Mouse (Mus musculus) cerebellum, postnatal 4 days (tissue): Measurements from ENCODE around the gene Eef2k.
"Not testable (repeated sequence)": the region's sequence is repeated elsewhere in the genome, so short reads cannot be mapped to it uniquely, and the experiment has no call there.

Experiments
- DNase-seq, 2 experiments: peaks; one replicate each; pipeline ENCODE4 v3.0.0; 2022; ENCODE audit warnings: low spot score in 2 of 2, mixed read lengths in 1 of 2

The Eef2k gene

DNA sequence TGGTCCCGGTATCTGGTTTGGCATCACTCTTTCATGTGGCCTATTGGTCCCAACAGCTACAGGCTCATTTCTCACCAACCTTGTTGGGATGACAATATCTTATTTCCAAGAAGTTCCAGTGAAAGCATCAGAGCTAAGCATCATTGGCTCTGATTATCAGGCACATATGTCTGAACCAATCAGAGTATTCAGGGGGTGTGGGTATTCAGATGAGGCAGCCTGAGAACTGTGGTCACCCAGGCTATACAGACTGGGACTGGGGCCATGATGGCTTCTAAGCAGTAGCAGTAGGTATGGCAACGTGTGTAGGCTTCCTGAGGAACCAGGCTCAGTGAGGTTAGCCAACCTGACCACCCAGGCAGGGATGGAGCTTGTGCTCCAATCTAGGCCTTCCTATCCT, 38.8 kb downstream of the Eef2k start:
- no peak for DNase-seq

DNA sequence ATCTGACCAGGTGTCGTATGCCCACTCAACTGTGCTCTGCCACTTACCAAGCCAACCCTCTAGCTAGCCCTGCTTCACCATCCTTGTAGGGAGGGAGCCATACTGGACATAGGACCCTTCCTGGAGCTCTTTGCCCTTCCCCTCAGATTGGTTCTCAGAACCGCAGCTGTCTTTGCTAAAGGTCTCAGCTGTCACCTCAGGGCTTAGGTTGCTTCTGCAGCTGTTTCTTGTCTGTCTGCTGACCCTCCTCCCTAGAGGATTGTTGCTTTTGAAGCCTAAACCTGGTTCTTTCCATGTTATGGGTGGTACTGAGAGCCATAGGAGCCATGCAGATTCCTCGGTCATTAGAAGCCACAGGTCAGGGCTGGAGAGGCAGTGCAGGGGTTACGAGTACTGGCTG, 40.0 kb downstream of the Eef2k start:
- no peak for DNase-seq

DNA sequence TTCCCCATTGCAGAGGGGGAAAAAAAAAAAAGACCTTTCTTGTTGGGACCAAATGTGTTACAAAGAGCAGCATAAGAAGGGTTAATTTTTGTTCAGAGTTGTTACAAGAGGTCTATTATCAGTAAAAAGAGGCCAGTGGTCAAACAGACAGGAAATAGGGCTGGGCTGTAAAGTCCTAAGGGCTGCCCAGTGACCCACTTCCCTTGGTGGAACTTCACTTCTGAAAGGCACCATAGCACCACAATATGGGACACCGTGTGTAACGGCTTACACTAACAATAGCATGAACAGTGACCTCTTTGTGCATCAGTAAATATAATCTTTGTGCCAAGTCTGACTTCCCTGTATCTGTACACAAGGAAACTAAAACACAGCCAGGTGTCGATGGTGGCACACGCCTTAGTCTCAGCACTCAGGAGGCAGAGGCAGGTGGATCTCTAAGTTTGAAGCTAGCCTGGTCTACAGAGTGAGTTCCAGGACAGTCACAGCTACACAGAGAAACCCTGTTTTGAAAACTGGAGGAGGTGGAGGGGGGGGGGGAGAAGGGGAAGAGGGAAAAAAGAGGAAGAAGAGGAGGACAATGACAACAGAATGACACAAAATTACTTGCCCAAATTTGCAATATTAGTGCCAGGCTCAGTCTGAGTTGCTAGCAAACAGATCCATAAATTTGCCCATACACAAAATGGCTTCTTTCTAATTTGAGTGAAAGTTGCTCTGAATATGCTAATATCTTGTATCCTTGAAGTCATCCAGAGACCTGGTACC, 41.1 kb downstream of the Eef2k start:
- DNase-seq = no peak

- DNase-seq = no peak
These were observed 42.1 kb downstream of the Eef2k start for GRCm38 (mm10) chr7:120884746-120885145.

DNA sequence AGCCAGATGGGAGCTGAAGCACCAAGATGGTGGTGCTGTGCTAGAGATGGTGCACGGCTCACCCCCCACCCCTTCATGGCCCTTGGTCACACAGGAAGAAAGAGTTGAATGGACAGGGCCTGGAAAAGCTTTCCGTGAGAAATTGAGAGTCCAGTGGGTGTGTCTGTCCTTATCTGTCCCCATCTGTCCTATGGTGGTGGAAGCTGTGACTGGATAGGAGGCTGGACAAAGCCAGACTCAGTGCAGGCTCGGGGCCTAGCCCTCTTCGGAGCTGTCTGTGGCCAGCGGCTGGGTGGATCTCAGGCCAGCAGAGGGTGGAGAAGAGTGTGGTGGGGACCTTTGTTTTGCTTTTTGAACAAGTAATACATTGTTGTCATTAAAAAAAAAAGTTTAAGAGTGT, 50.5 kb downstream of the Eef2k start:
- DNase-seq = no peak

DNA sequence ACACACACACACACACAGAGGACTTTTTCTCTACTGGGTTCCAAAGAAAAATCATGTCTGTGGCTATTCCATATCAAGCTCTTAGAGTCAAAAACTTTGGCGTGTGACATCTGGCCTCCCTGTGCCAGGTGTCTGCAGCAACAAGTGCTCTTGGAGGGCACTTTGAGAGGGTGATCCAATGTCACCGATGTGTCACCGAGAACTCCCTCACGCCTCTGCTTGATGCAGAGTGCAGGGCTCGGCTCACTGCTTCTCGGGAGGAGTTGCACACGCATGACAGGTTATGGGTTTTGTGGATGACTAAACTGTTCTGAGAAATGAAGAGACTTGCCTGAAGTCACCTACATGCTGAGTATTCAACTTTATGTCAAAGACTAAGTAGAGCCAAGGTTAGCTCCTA, 54.4 kb downstream of the Eef2k start:
- no peak for DNase-seq

DNA sequence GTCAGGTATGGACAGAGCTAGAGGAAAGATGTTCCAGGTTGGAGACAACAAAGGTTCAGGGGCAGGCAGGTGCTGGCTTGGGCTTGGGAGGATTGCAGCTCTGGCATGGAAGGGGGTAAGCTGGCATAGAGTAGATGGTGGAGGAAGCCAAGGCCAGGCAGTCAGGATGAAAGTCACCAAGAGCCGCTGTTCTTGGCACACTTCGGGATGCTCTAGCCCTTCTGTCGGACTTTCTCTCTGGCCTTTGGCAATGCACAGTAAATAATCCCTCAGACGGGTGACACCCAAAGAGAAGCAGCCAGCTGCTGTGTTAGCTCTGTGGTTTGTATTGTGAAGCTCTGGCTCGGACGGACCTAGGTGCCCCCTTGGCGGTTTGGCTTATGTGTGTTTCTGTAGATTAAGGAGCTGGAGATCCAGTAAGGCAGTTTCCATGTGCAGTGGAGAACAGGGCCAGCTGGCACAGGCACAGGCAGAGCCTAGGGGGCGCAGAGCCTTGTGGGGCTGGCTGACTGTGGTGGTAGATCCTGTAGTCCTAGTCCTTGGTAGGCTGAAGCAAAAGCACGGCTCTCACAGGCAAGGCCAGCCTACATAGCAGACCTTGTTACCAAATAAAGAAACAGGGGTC, 55.2 kb downstream of the Eef2k start:
- peak in 1 of 2 experiments; percentile 44 for DNase-seq

DNA sequence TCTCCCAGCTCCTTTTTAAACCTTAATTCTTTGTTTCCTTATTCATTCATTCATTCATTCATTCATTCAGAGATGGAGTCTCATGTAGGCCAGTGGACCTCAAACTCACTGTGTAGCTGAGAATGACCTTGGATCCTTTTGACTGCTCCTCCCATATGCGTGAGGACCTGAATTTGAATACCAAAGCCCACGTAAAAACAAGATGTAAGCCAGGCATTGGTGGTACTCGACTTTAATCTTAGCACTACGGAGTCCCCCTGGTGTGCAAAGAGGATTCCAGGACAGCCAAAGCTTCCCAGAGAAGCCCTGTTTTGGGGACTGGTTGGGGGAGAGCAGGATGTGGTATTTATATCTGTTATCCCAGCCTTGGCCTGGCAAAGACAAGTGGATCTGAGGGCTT, 57.6 kb downstream of the Eef2k start:
- no peak for DNase-seq

GRCm38 (mm10) chr7:120901701-120902100, 59.1 kb downstream of the Eef2k start:
- DNase-seq = no peak

- DNase-seq = no peak
These were observed 60.3 kb downstream of the Eef2k start for GRCm38 (mm10) chr7:120902931-120903330.

GRCm38 (mm10) chr7:120910172-120910571, 67.5 kb downstream of the Eef2k start:
- DNase-seq = not testable (repeated sequence)

DNA sequence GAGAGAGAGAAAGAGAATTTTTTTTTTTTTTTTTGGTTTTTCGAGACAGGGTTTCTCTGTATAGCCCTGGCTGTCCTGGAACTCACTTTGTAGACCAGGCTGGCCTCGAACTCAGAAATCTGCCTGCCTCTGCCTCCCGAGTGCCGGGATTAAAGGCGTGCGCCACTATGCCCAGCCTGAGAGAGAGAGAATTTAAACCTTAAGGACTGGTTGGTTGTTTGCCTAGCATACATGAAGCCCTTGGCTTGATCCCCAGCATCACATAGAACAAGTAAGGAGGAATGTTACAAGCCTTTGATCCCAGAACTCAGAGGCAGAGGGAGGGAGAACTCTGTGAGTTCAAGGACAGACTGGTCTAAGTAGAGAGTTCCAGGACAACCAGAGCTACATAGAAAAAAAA, 68.6 kb downstream of the Eef2k start:
- DNase-seq = not testable (repeated sequence)

DNA sequence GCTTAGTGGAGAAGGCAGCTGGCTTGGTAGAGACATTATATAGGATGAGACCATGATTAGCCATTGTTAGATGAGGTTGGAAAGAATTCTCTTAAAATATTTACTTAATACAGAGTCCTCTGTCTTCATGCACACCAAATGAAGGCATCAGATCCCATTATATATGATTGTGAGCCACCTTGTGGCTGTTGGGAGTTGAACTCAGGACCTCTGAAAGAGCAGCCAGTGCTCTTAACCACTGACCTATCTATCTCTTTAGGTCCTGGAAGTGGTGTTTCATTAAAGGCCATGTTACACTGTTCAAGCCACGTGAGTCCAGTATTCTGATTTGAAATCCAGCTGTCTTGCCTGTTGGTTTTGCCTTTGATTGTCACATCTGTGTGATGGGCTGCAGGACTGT, 70.7 kb downstream of the Eef2k start:
- DNase-seq = no peak

- DNase-seq = no peak
These were observed 73.7 kb downstream of the Eef2k start for GRCm38 (mm10) chr7:120916262-120916875.

- DNase-seq = no peak
These were observed 74.6 kb downstream of the Eef2k start for GRCm38 (mm10) chr7:120917279-120917591.

- peak; percentile 99 to 100 for DNase-seq
These were observed 75.2 kb downstream of the Eef2k start, which contains the start of gene Polr3e for GRCm38 (mm10) chr7:120917592-120918461. Polr3e (plus strand) TSS chr7:120917744.

DNA sequence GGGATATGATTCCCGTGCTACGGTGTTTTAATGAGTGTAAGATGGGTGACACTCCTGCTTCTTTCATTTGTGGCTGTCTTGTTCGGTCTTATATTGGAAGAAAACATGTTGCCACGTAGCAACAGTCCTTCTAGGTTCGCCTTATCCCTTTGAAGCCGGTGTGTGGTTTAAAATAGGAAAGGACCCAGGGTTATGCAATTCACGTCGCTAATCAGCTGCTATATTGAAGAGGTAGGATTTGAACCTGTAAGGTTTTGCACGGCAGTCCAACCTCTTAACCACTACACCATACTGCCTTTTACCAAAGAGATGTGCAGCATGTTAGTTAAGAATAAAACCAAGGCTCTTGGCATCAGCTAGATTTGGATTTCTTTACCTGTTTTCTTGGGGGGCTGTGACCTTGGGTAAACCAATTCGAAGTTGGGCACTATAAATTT, 75.9 kb downstream of the Eef2k start:
- DNase-seq = peak in 1 of 2 experiments; percentile 30

DNA sequence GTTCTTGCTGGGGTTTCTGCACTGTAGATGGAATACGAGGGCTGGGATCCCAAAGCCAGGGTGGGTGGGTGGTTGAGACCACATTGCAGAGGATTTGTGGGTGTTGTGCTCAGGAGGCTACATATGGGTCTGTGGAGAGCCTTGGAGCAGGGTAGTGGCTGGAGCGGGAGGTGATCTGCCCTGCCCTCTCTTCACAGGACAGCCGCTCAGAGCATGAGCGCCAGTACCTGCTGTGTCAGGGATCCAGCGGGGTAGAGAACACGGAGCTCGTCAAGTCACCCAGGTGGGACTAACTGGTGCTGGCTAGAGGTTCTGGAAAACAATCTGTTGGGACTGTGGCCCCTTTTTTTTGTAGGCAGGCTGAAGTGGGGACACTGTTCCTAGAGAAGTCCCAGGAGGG, 90.5 kb downstream of the Eef2k start:
- no peak for DNase-seq

DNA sequence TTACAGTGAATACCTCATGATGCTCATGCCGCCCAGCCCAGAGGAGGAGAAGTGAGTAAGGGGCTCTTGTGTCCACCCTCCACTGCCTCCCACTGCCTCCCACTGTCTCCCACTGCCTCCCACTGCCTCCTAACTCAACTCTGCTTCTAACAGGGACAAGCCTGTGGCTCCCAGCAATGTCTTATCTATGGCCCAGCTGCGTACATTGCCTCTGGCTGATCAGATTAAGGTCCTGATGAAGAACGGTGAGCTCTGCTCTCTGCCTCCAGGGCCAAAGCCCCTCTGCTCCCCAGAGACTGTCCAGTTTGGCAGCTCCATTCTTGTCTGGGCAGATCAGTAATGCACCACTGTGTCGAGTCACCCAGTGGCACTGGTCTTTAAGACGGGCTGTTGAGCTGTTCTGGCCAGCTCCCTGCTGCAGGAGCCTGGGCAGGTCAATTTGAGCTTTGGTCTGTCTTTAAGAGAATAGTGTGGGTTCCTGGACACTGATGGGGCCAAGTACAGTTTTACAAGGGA, 91.1 kb downstream of the Eef2k start:
- no peak for DNase-seq

- DNase-seq = peak in 1 of 2 experiments; percentile 45
These were observed 92.1 kb downstream of the Eef2k start for GRCm38 (mm10) chr7:120934716-120935115.

DNA sequence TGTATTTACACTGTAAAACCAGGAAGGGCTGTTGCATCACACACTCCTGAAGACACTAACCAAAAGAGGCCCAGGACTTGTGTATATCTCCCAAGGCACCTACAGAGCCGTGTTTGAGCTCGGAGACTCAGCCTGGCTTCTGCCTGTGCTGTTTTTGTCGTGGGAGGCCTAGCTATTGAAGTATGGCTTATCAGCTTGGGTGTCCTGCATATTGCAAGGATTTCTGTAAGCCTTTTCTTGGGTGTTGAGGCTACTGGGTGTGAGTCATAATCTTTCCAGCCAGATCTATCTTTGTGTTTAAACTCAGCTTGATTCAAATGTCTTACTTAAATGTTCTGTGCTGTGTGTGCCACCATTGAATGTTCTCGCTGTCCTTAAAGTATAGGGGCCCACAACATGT, 93.9 kb downstream of the Eef2k start:
- no peak for DNase-seq

DNA sequence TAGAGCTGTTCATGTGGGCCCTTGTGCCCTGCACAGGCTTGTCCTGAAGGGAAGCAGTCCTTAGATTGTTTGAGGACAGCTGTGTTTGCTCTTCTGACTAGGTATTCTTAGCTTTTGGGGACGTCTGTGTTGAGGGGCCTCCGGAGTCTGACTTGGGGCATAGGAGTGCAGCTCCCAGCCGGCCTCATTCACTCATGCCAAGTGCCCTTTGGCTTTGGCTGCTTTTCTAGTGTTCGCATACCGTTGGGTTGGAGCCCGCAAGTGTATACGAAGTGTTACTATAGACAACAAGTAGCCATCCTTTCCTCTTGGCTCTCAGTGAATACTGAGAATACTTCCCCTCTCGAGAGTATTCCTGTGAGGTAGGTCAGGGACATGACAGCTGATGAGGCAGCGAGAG, 95.6 kb downstream of the Eef2k start:
- no peak for DNase-seq
